Comparison of ENCODE assay signal across 30 mouse cellular contexts in genomic region chr5:105924347-105924746, GRCm38 (mm10). TPM values are rescaled to one million over a fixed set of nuclear protein-coding genes. Genes with fewer than 3 reads are reported as not detected.
DNase-seq lines count a peak whose midpoint lies in the region; ATAC-seq lines count a peak whose summit lies in the region.
"Had no signal": no experiment of that assay in that cellular context is flagged by ENCODE, and none has a peak within 500 bp of the region (broad histone marks: within the 10 kb centered on the region; RNA-seq: fewer than 3 reads in every experiment).

No protein-coding gene starts in this region.

- no peaks in the 10 kb centered on the region for H3K9me3 ChIP-seq in embryonic facial prominence, embryonic 15.5 days (replicated peaks)
- H3K9me3 ChIP-seq in limb, embryonic 15.5 days, result no peaks in the 10 kb centered on the region
- H3K9me3 ChIP-seq: forebrain, embryonic 12.5 days; hindbrain, embryonic 13.5 days; lung, embryonic 15.5 days had no signal

- ATAC-seq in embryonic facial prominence, embryonic 15.5 days (ENCODE audit: insufficient number of reproducible peaks, low FRiP score, low TSS enrichment, low read depth), result no peak
- no peak for ATAC-seq in limb, embryonic 15.5 days (ENCODE audit: insufficient number of reproducible peaks, low FRiP score, low TSS enrichment, low read depth)
- ATAC-seq: activated CD4-positive, CD25-positive, alpha-beta regulatory T cell, adult 4 months; intestine, embryonic 16.5 days; midbrain, embryonic 16.5 days had no signal

- no peaks in the 10 kb centered on the region for H3K27me3 ChIP-seq in embryonic facial prominence, embryonic 15.5 days
- H3K27me3 ChIP-seq in limb, embryonic 15.5 days, result no peaks in the 10 kb centered on the region
- H3K27me3 ChIP-seq: forebrain, embryonic 12.5 days; hindbrain, embryonic 13.5 days; lung, embryonic 15.5 days had no signal

- peak; percentile 48 for DNase-seq in urinary bladder, postnatal 25 days (ENCODE audit: low spot score)
- no peak for DNase-seq in urinary bladder, postnatal 4 days (ENCODE audit: low spot score in 2 of 2)
- peak; percentile 54 to 60 for DNase-seq in urinary bladder, postnatal 36 days (ENCODE audit: low spot score in 2 of 2)
- no peak for DNase-seq in adrenal gland, adult 2 months
- no peak for DNase-seq in cerebellum, postnatal 36 days
- DNase-seq in neural tube, embryonic 10.5 days (ENCODE audit: extremely low spot score, low spot score), result no peak
- DNase-seq: adrenal gland, adult 8-10 months; cerebellum, adult 9-10 months; gastrocnemius, postnatal 14 days; heart, postnatal 36 days; kidney, adult 8-10 months; layer of hippocampus, postnatal 36 days; left cerebral cortex, postnatal 4 days; lung, postnatal 36 days; thymus, adult 2 months; thymus, postnatal 36 days had no signal

- H3K36me3 ChIP-seq in embryonic facial prominence, embryonic 15.5 days, result no peaks in the 10 kb centered on the region; the same call in 1 of the 2 replicates
- H3K36me3 ChIP-seq in limb, embryonic 15.5 days, result peaks cover 6% of the 10 kb centered on the region; the same call in 1 of the 2 replicates

- WGBS in embryonic facial prominence, embryonic 15.5 days, result 70% methylated on average over 8 of the region's 8 CpGs
- WGBS in limb, embryonic 15.5 days, result 67% methylated on average over 8 of the region's 8 CpGs

- no peak overlapping the region for H3K9ac ChIP-seq in embryonic facial prominence, embryonic 15.5 days
- no peak overlapping the region for H3K9ac ChIP-seq in limb, embryonic 15.5 days
- H3K9ac ChIP-seq: forebrain, embryonic 12.5 days; hindbrain, embryonic 13.5 days; lung, embryonic 15.5 days had no signal

- H3K4me1 ChIP-seq in embryonic facial prominence, embryonic 15.5 days, result 0 out of 2 replicates have a peak, but pooled peaks cover 2% of the 10 kb centered on the region
- no peaks in the 10 kb centered on the region for H3K4me1 ChIP-seq in limb, embryonic 15.5 days
- H3K4me1 ChIP-seq: lung, embryonic 15.5 days had no signal

- H3K4me2 ChIP-seq in embryonic facial prominence, embryonic 15.5 days (replicated peaks), result no peak overlapping the region
- no peak overlapping the region for H3K4me2 ChIP-seq in limb, embryonic 15.5 days
- H3K4me2 ChIP-seq: forebrain, embryonic 12.5 days; heart, embryonic 11.5 days; hindbrain, embryonic 13.5 days; liver, embryonic 11.5 days; lung, embryonic 15.5 days; midbrain, embryonic 11.5 days had no signal

- H3K27ac ChIP-seq in embryonic facial prominence, embryonic 15.5 days (replicated peaks), result peak overlapping the region; percentile 71
- H3K27ac ChIP-seq in limb, embryonic 15.5 days, result peak overlapping the region; percentile 55
- H3K27ac ChIP-seq: forebrain, embryonic 12.5 days; hindbrain, embryonic 13.5 days; kidney, postnatal 0 days; lung, embryonic 15.5 days had no signal

- no peak overlapping the region for H3K4me3 ChIP-seq in embryonic facial prominence, embryonic 15.5 days (replicated peaks)
- H3K4me3 ChIP-seq in limb, embryonic 15.5 days, result no peak overlapping the region
- H3K4me3 ChIP-seq: erythroblast, embryonic 14.5 days; forebrain, embryonic 12.5 days; hindbrain, embryonic 13.5 days; lung, embryonic 15.5 days; myocyte had no signal

RNA-seq across cellular contexts. Expression of gene Zfp326, which starts 48.0 kb away (rescaled TPM):
- polyA plus RNA-seq in embryonic facial prominence, embryonic 15.5 days (2015; fragmentation: Nextera tagmentation; extraction: Ambion mirVana), result 34.9 and 41.2 TPM in 2 replicates
- 34.4 and 38.0 TPM in 2 replicates for polyA plus RNA-seq in limb, embryonic 15.5 days (2015; fragmentation: Nextera tagmentation; extraction: Ambion mirVana)
- 10 to 100 TPM; 20.6 to 25.6 TPM for total RNA-seq in adrenal gland, adult 2 months (2021)
- 6.3 TPM in 2 replicates for polyA plus RNA-seq in adrenal gland, adult 2 months (2012; rRNA removed)

Comparison
In these comparisons a context has a peak if more than half of its experiments do, and no peak if none do; other contexts are left out.
1. DNase-seq: peak in urinary bladder, postnatal 25 days (single experiment) and urinary bladder, postnatal 36 days (2 of 2); none in urinary bladder, postnatal 4 days (0 of 2), adrenal gland, adult 2 months (single experiment), cerebellum, postnatal 36 days (0 of 2) and neural tube, embryonic 10.5 days (single experiment).